22 mouse cellular contexts compared by ENCODE assay signal in the genomic region with DNA sequence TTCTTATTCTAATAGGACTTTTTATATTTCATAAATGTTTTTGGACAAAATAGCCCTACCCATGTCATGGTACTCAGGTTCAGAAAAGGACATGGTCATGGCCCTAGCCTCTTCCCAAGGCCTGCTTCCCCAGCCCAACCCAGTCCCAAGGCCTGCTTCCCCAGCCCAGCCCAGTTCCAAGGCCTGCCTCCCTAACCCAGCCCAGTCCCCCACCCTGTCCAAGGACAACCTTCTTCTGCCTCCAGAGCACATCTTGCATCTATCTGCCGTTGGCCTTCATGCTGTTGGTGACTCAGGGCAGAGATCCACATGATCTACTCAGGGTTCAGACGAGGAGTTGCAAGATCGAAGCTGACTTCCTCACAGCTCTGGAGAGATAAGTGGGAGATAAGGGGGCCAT. TPM values are rescaled to one million over a fixed set of nuclear protein-coding genes. Genes with fewer than 3 reads are reported as not detected.
DNase-seq lines count a peak whose midpoint lies in the region; ATAC-seq lines count a peak whose summit lies in the region.
"Had no signal": no experiment of that assay in that cellular context is flagged by ENCODE, and none has a peak within 500 bp of the region (broad histone marks: within the 10 kb centered on the region; RNA-seq: fewer than 3 reads in every experiment).

No protein-coding gene starts in this region.

- no peaks in the 10 kb centered on the region for H3K4me1 ChIP-seq in midbrain, embryonic 11.5 days (ENCODE audit: control insufficient read depth, insufficient read depth, low read length)
- H3K4me1 ChIP-seq in midbrain, embryonic 10.5 days = no peaks in the 10 kb centered on the region
- H3K4me1 ChIP-seq: embryonic facial prominence, embryonic 15.5 days; hindbrain, embryonic 12.5 days had no signal

- ATAC-seq in midbrain, embryonic 11.5 days (ENCODE audit: low FRiP score) = no peak
- ATAC-seq: activated CD4-positive, CD25-positive, alpha-beta regulatory T cell, adult 4 months; forebrain, embryonic 14.5 days; intestine, postnatal 0 days; lung, postnatal 0 days had no signal

- H3K9me3 ChIP-seq in midbrain, embryonic 11.5 days (ENCODE audit: control insufficient read depth, low read length) = no peaks in the 10 kb centered on the region
- H3K9me3 ChIP-seq in midbrain, embryonic 10.5 days (replicated peaks) = no peaks in the 10 kb centered on the region
- H3K9me3 ChIP-seq: embryonic facial prominence, embryonic 15.5 days; heart, embryonic 13.5 days; hindbrain, embryonic 12.5 days had no signal

- 76% methylated on average over 3 of the region's 3 CpGs for WGBS in midbrain, embryonic 11.5 days
- 87% methylated on average over 3 of the region's 3 CpGs for whole genome bisulfite sequencing in midbrain, embryonic 10.5 days

- H3K27ac ChIP-seq in midbrain, embryonic 11.5 days (ENCODE audit: low read depth, low read length) = no peak overlapping the region
- H3K27ac ChIP-seq in midbrain, embryonic 10.5 days (replicated peaks) = no peak overlapping the region
- H3K27ac ChIP-seq: embryonic facial prominence, embryonic 15.5 days; heart, adult 2 months; heart, embryonic 13.5 days; hindbrain, embryonic 12.5 days; macrophage had no signal

- DNase-seq in midbrain, embryonic 11.5 days (ENCODE audit: low spot score, missing footprints) = peak; percentile 6
- DNase-seq in midbrain, embryonic 10.5 days (ENCODE audit: low spot score) = no peak
- peak; percentile 17 to 53 for DNase-seq in adrenal gland, adult 18-20 months (ENCODE audit: low spot score in 2 of 2)
- DNase-seq in adrenal gland, postnatal 10 days = peak; percentile 74
- DNase-seq in testis, postnatal 14 days (ENCODE audit: low spot score) = peak; percentile 59
- no peak for DNase-seq in kidney, postnatal 25 days
- no peak for DNase-seq in thymus, postnatal 25 days
- DNase-seq: cerebellum, adult 9-10 months; gastrocnemius, postnatal 14 days; heart, postnatal 14 days; kidney, postnatal 4 days had no signal

- no peaks in the 10 kb centered on the region for H3K36me3 ChIP-seq in midbrain, embryonic 11.5 days (ENCODE audit: control insufficient read depth, insufficient read depth, low read length)
- no peaks in the 10 kb centered on the region for H3K36me3 ChIP-seq in midbrain, embryonic 10.5 days
- H3K36me3 ChIP-seq: embryonic facial prominence, embryonic 15.5 days; heart, embryonic 13.5 days; hindbrain, embryonic 12.5 days had no signal

- H3K4me2 ChIP-seq in midbrain, embryonic 11.5 days = no peak overlapping the region
- H3K4me2 ChIP-seq: embryonic facial prominence, embryonic 15.5 days; heart, embryonic 13.5 days; hindbrain, embryonic 12.5 days had no signal

- H3K4me3 ChIP-seq in midbrain, embryonic 11.5 days (ENCODE audit: low read depth, low read length) = no peak overlapping the region
- H3K4me3 ChIP-seq in midbrain, embryonic 10.5 days = no peak overlapping the region
- H3K4me3 ChIP-seq: embryonic facial prominence, embryonic 15.5 days; heart, adult 2 months; heart, embryonic 13.5 days; hindbrain, embryonic 12.5 days had no signal

- no peak overlapping the region for H3K9ac ChIP-seq in midbrain, embryonic 11.5 days (ENCODE audit: low read length)
- H3K9ac ChIP-seq: embryonic facial prominence, embryonic 15.5 days; heart, embryonic 13.5 days; hindbrain, embryonic 12.5 days had no signal

- no peaks in the 10 kb centered on the region for H3K27me3 ChIP-seq in midbrain, embryonic 11.5 days (ENCODE audit: control insufficient read depth, insufficient read depth, low read length)
- no peaks in the 10 kb centered on the region for H3K27me3 ChIP-seq in midbrain, embryonic 10.5 days (ENCODE audit: low read depth, poor library complexity, severe bottlenecking)
- H3K27me3 ChIP-seq: embryonic facial prominence, embryonic 15.5 days; heart, embryonic 13.5 days; hindbrain, embryonic 12.5 days had no signal

RNA-seq across cellular contexts. Expression of gene Ssu2, which starts 9.5 kb away (rescaled TPM):
- polyA plus RNA-seq in midbrain, embryonic 11.5 days (2014; fragmentation: Nextera tagmentation; extraction: Ambion mirVana) = 0.16 and 0.52 TPM in 2 replicates
- 0.25 and 0.35 TPM in 2 replicates for polyA plus RNA-seq in midbrain, embryonic 10.5 days (2016; fragmentation: Nextera tagmentation; extraction: Ambion mirVana)
- 10 to 100 TPM in 1 of 2 experiments, under 1 TPM in 1; 0.22 to 11.7 TPM for total RNA-seq in adrenal gland, adult 18-20 months (2021)
- 1 to 10 TPM; 2.3 to 3.0 TPM for total RNA-seq in adrenal gland, postnatal 10 days (2021)
- total RNA-seq: midbrain, postnatal 0 days; neutrophil, adult 5-6 weeks had no signal
- polyA plus RNA-seq: activated CD4-positive, CD25-positive, alpha-beta regulatory T cell, adult 4 months; macrophage; midbrain, postnatal 0 days had no signal

Comparison
In these comparisons a context has a peak if more than half of its experiments do, and no peak if none do; other contexts are left out.
1. DNase-seq: peak in midbrain, embryonic 11.5 days (single experiment), adrenal gland, adult 18-20 months (2 of 2), adrenal gland, postnatal 10 days (single experiment) and testis, postnatal 14 days (single experiment); none in midbrain, embryonic 10.5 days (single experiment), kidney, postnatal 25 days (0 of 2) and thymus, postnatal 25 days (single experiment).